Mouse (Mus musculus) cerebellum, adult 2 months (tissue): Measurements from ENCODE around the gene Tbc1d15.

Source experiments
- CTCF ChIP-seq: fragments of 200-500 bp; IDR thresholded peaks from 2 replicates; pipeline ENCODE4 v1.5.1; 2011; ENCODE audit warnings: low read depth, mild to moderate bottlenecking, control low read depth, low read length, moderate library complexity, borderline replicate concordance; ENCODE audit not compliant: insufficient read depth
- POLR2A ChIP-seq: fragments of 200-500 bp; IDR thresholded peaks from 2 replicates; pipeline ENCODE4 v1.6.1; 2011; ENCODE audit warnings: low read length, control low read depth, borderline replicate concordance; ENCODE audit not compliant: insufficient read depth

- TF ChIP-seq CTCF (no peak), POLR2A (no peak)
These were observed 46.0 kb downstream of the Tbc1d15 start for GRCm38 (mm10) chr10:115205284-115205683.
